Mouse (Mus musculus) ES-E14 (cell line): ENCODE data around the gene Nkx2-3. TPM values are rescaled to one million over a fixed set of nuclear protein-coding genes. Genes with fewer than 3 reads are reported as not detected.

Experiments
- DNase-seq: peaks from one replicate; pipeline ENCODE4 v3.0.0-alpha.2; 2013; ENCODE audit warnings: low read depth, low spot score
- H3K27ac ChIP-seq: 2 replicates; pipeline ENCODE4 v1.5.1; 2012; ENCODE audit warnings: low read depth, mild to moderate bottlenecking, low read length, moderate library complexity, mixed read lengths; ENCODE audit not compliant: poor library complexity, insufficient read depth, severe bottlenecking
- H3K36me3 ChIP-seq: 2 replicates; pipeline ENCODE4 v1.6.1; 2012; ENCODE audit warnings: mild to moderate bottlenecking, low read length, moderate library complexity, mixed read lengths; ENCODE audit not compliant: control insufficient read depth, poor library complexity, insufficient read depth, severe bottlenecking
- H3K4me1 ChIP-seq, 2 experiments: fragments of 150-350 bp in 1 of 2; sonication (generic) in 1 of 2; 2 replicates each; pipeline ENCODE4 v1.6.1; 2012; ENCODE audit warnings: low read length in 2 of 2, mild to moderate bottlenecking in 1 of 2, mixed read lengths in 1 of 2; ENCODE audit not compliant: control insufficient read depth in 2 of 2, insufficient read depth in 2 of 2, poor library complexity in 1 of 2
- H3K4me3 ChIP-seq, 2 experiments: fragments of 150-350 bp in 1 of 2; sonication (generic) in 1 of 2; 2 replicates each; pipeline ENCODE4 v1.5.1; 2012; ENCODE audit warnings: low read length in 2 of 2, low read depth in 1 of 2, mild to moderate bottlenecking in 1 of 2, mixed read lengths in 1 of 2; ENCODE audit not compliant: insufficient read depth in 1 of 2, poor library complexity in 1 of 2, severe bottlenecking in 1 of 2
- H3K9ac ChIP-seq: 2 replicates; pipeline ENCODE4 v1.6.1; 2012; ENCODE audit warnings: low read depth, mild to moderate bottlenecking, low read length, mixed read lengths; ENCODE audit not compliant: poor library complexity, insufficient read depth, severe bottlenecking
- H3K9me3 ChIP-seq: fragments of 150-350 bp; sonication (generic); 2 replicates; pipeline ENCODE4 v1.6.1; 2012; ENCODE audit warnings: low read depth, mild to moderate bottlenecking, low read length; ENCODE audit not compliant: control insufficient read depth, insufficient read depth
- CHD2 ChIP-seq: IDR thresholded peaks from 2 replicates; pipeline ENCODE4 v1.6.1; 2014; ENCODE audit warnings: mild to moderate bottlenecking, low read depth, low read length, inconsistent platforms
- HCFC1 ChIP-seq: IDR thresholded peaks from 2 replicates; pipeline ENCODE4 v1.6.1; 2012; ENCODE audit warnings: low read length, inconsistent platforms, borderline replicate concordance; ENCODE audit not compliant: insufficient read depth
- MAFK ChIP-seq: IDR thresholded peaks from 2 replicates; pipeline ENCODE4 v1.6.1; 2014; ENCODE audit warnings: mild to moderate bottlenecking, low read depth, low read length, inconsistent platforms; ENCODE audit not compliant: insufficient read depth
- ZC3H11A ChIP-seq: IDR thresholded peaks from 2 replicates; pipeline ENCODE4 v1.6.1; 2012; ENCODE audit warnings: low read depth, mild to moderate bottlenecking, inconsistent platforms, low read length, borderline replicate concordance
- ZNF384 ChIP-seq: IDR thresholded peaks from 2 replicates; pipeline ENCODE4 v1.6.1; 2012; ENCODE audit warnings: low read depth, low read length, inconsistent platforms
- in situ Hi-C, 2 experiments: fragments of 600-800 bp; cut with MboI; formaldehyde crosslinking; loops; one replicate each; pipeline ENCODE4 v1.15.1; 2025; ENCODE audit warnings: low sequenced_read_pairs in 2 of 2, inconsistent platforms in 1 of 2; ENCODE audit not compliant: unreplicated experiment in 2 of 2
- total RNA-seq: library from RNA; depleted of rRNA; stranded (reverse); fragments of 300-350 nt; gene quantifications from 2 replicates; pipeline ENCODE4 v1.2.3, GENCODE M21; 2012

Gene Nkx2-3
- total RNA-seq, 1 experiment = 0.27 TPM

DNA sequence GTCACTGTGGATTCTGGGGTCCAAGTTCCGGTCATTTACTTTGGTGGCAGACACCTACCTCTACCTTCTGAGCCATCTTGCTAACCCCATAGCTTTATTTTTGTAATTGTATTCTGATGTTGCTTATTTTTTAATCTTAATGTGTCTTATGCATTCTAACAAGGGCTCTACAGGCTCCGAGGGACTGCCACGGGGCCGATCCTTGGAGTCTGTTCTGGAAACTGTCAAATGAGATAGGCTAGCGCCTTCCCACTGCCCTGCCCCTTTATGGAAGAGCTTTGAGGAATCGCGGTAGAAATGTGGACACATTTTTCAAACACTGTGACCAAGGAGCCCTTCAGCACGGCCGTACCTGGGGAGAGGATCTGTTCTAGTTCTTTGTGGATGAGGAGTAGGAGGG lies 30.7 kb downstream of the Nkx2-3 start:
- TF ChIP-seq HCFC1 = peak; percentile 53; the same call in 1 of the 2 replicates
- no peak for TF ChIP-seq CHD2
- in situ Hi-C loops = no loop called here
- peak overlapping the region; percentile 50; the same call in 1 of the 2 replicates for H3K9ac ChIP-seq
- no peak overlapping the region for H3K4me3 ChIP-seq
- no peaks in the 10 kb centered on the region for H3K9me3 ChIP-seq
- no peaks in the 10 kb centered on the region for H3K4me1 ChIP-seq
- DNase-seq = no peak
- H3K27ac ChIP-seq = no peak overlapping the region
- no peaks in the 10 kb centered on the region for H3K36me3 ChIP-seq

DNA sequence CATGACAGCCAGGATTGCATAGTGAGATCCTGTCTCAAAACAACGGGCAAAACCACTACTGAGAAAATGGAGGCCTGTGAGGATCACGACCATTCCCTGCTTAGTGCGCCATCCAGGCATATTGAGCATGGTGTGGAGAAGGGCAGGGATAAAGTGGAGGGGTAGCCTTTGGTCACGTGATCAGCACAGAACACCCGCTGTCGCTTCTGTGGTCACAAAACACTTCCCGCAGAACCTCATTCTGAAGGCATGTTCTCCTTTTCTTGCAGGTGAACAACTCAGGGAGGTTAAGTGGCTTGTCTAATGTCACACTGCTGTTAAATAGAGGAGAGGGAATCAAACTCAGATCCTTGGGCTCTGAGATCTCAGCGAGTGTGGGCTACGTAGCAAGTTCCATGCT lies 33.4 kb downstream of the Nkx2-3 start:
- no peak for TF ChIP-seq CHD2
- TF ChIP-seq HCFC1 = no peak
- no peak for TF ChIP-seq ZC3H11A
- TF ChIP-seq MAFK = no peak
- TF ChIP-seq ZNF384 = no peak
- Histone ChIP-seq H3K9me3 (no peaks in the 10 kb centered on the region), H3K9ac (no peak overlapping the region), H3K4me1 (no peaks in the 10 kb centered on the region), H3K36me3 (no peaks in the 10 kb centered on the region), H3K27ac (no peak overlapping the region), H3K4me3 (no peak overlapping the region)
- no peak for DNase-seq
- in situ Hi-C loops = no loop called here

DNA sequence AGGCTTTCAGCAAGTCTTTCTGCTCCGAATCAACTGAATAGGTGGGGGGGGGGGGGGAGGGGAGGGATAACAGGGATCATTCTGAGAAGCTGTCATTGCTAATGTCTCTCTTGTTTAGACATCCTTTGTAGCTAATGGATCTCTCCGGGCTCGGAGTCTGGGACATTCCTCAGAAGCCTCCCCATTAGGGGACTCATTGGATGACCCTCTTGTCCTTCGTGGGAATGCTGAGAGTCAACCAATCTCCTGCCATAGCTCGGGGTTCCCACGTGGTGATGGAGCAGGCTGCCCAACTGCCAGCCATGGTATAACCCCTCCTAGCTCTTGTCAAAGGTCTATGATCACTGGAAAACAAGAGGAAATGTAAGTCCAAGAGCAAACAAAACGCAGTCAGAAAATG lies 34.7 kb downstream of the Nkx2-3 start:
- H3K4me3 ChIP-seq = no peak overlapping the region
- H3K36me3 ChIP-seq = no peaks in the 10 kb centered on the region
- DNase-seq = no peak
- H3K9me3 ChIP-seq = no peaks in the 10 kb centered on the region
- in situ Hi-C loops = no loop called here
- no peak for TF ChIP-seq HCFC1
- TF ChIP-seq MAFK = no peak
- TF ChIP-seq ZC3H11A = no peak
- TF ChIP-seq CHD2 = no peak
- no peak for TF ChIP-seq ZNF384
- no peak overlapping the region for H3K9ac ChIP-seq
- H3K4me1 ChIP-seq = no peaks in the 10 kb centered on the region
- H3K27ac ChIP-seq = no peak overlapping the region

DNA sequence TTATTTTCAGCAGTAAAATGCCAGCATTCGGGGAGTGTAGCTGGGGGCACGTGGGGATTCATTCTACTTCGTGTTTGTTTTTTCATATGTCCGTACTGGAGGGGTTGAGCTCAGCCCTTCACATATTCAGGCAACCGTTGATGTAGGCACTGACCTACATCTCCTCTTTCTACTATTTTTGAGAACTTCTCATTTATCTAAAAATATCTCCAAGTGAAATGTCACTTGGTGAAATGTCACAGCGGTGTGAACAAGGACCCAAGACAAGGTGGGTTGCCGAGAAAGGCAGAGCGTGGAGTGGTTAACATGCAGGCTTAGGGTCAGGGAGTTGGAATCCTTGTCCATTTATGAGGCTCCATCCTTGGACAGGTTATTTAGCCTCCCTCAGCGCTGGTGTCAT lies 35.1 kb downstream of the Nkx2-3 start:
- in situ Hi-C loops = no loop called here

GRCm38 (mm10) chr19:43648343-43648742 lies 36.2 kb downstream of the Nkx2-3 start:
- H3K9ac ChIP-seq = no peak overlapping the region
- TF ChIP-seq HCFC1 (no peak), ZC3H11A (no peak), CHD2 (no peak), MAFK (no peak), ZNF384 (no peak)
- no peak for DNase-seq
- no peak overlapping the region for H3K4me3 ChIP-seq
- in situ Hi-C loops = no loop called here
- no peak overlapping the region for H3K27ac ChIP-seq
- no peaks in the 10 kb centered on the region for H3K9me3 ChIP-seq
- H3K36me3 ChIP-seq = no peaks in the 10 kb centered on the region
- no peaks in the 10 kb centered on the region for H3K4me1 ChIP-seq

More for the DNA sequence above, 35.1 kb downstream of the Nkx2-3 start:
- Histone ChIP-seq H3K9ac (no peak overlapping the region), H3K4me1 (no peaks in the 10 kb centered on the region), H3K36me3 (no peaks in the 10 kb centered on the region), H3K9me3 (no peaks in the 10 kb centered on the region), H3K27ac (no peak overlapping the region), H3K4me3 (no peak overlapping the region)
- TF ChIP-seq HCFC1 (no peak), ZNF384 (no peak), ZC3H11A (no peak), MAFK (no peak), CHD2 (no peak)
- no peak for DNase-seq
